Mouse (Mus musculus): ENCODE measurements around the gene Setx. TPM values are rescaled to one million over a fixed set of nuclear protein-coding genes. Genes with fewer than 3 reads are reported as not detected.
"Not testable (repeated sequence)": the region's sequence is repeated elsewhere in the genome, so short reads cannot be mapped to it uniquely, and the experiment has no call there.

The Setx gene
- total RNA-seq (2022), result 10 to 100 TPM; 35.8 to 58.6 (median 48.4) TPM

GRCm38 (mm10) chr2:29123907-29124569 is at the start of gene Setx:
Gene Setx (plus strand): TSS chr2:29124181.
- no peak for DNase-seq (ENCODE audit: low spot score in 2 of 2)

- DNase-seq (ENCODE audit: low spot score in 2 of 2), result no peak
These were observed 49.3 kb upstream of the Setx start for GRCm38 (mm10) chr2:29074676-29075075.

- no peak for DNase-seq (ENCODE audit: low spot score in 2 of 2)
These were observed 48.5 kb upstream of the Setx start for GRCm38 (mm10) chr2:29075331-29076070.

- no peak for DNase-seq (ENCODE audit: low spot score in 2 of 2)
These were observed 47.8 kb upstream of the Setx start for GRCm38 (mm10) chr2:29076226-29076625.

- DNase-seq (ENCODE audit: low spot score in 2 of 2), result no peak
These were observed 42.0 kb upstream of the Setx start for GRCm38 (mm10) chr2:29081965-29082364.

- no peak for DNase-seq (ENCODE audit: low spot score in 2 of 2)
These were observed 38.0 kb upstream of the Setx start for GRCm38 (mm10) chr2:29086026-29086425.

GRCm38 (mm10) chr2:29089276-29089675 is 34.7 kb upstream of the Setx start:
- not testable (repeated sequence) for DNase-seq (ENCODE audit: low spot score in 2 of 2)

- DNase-seq (ENCODE audit: low spot score in 2 of 2), result no peak
These were observed 28.3 kb upstream of the Setx start for GRCm38 (mm10) chr2:29095674-29096073.

GRCm38 (mm10) chr2:29096751-29097150 is 27.2 kb upstream of the Setx start:
- no peak for DNase-seq (ENCODE audit: low spot score in 2 of 2)

GRCm38 (mm10) chr2:29097465-29097864 is 26.5 kb upstream of the Setx start:
- no peak for DNase-seq (ENCODE audit: low spot score in 2 of 2)

- DNase-seq (ENCODE audit: low spot score in 2 of 2), result not testable (repeated sequence)
These were observed 26.0 kb upstream of the Setx start for GRCm38 (mm10) chr2:29097955-29098354.

- no peak for DNase-seq (ENCODE audit: low spot score in 2 of 2)
These were observed 25.2 kb upstream of the Setx start for GRCm38 (mm10) chr2:29098786-29099185.

GRCm38 (mm10) chr2:29099646-29100045 is 24.3 kb upstream of the Setx start:
- no peak for DNase-seq (ENCODE audit: low spot score in 2 of 2)

GRCm38 (mm10) chr2:29100822-29101534 is 23.0 kb upstream of the Setx start:
- DNase-seq (ENCODE audit: low spot score in 2 of 2), result no peak

- DNase-seq (ENCODE audit: low spot score in 2 of 2), result not testable (repeated sequence)
These were observed 21.3 kb upstream of the Setx start for GRCm38 (mm10) chr2:29102416-29103377.

GRCm38 (mm10) chr2:29120969-29121368 is 3.0 kb upstream of the Setx start:
- DNase-seq (ENCODE audit: low spot score in 2 of 2), result no peak

- no peak for DNase-seq (ENCODE audit: low spot score in 2 of 2)
These were observed 1.5 kb upstream of the Setx start for GRCm38 (mm10) chr2:29122446-29122845.

- DNase-seq (ENCODE audit: low spot score in 2 of 2), result peak in 1 of 2 experiments; percentile 61
These were observed 572 bp downstream of the Setx start for GRCm38 (mm10) chr2:29124571-29124935.

- peak; percentile 85 to 97 for DNase-seq (ENCODE audit: low spot score in 2 of 2)
These were observed 1.1 kb downstream of the Setx start for GRCm38 (mm10) chr2:29124936-29125701.

Data from left cerebral cortex, adult 8-10 months (tissue).